Mouse (Mus musculus) heart, embryonic 10.5 days (tissue): ENCODE measurements around the gene Dpep1. TPM values are rescaled to one million over a fixed set of nuclear protein-coding genes. Genes with fewer than 3 reads are reported as not detected.
"Not testable (repeated sequence)": the region's sequence is repeated elsewhere in the genome, so short reads cannot be mapped to it uniquely, and the experiment has no call there.

Experiments used
- DNase-seq: peaks from one replicate; pipeline ENCODE4 v3.0.0-alpha.2; 2017; ENCODE audit warnings: low spot score
- H3K27ac ChIP-seq: fragments of 300-500 bp; sonication (generic); 2 replicates; pipeline ENCODE4 v1.5.1; 2016; ENCODE audit warnings: mild to moderate bottlenecking
- H3K27me3 ChIP-seq: fragments of 300-500 bp; sonication (generic); 2 replicates; pipeline ENCODE4 v1.6.1; 2016; ENCODE audit warnings: mild to moderate bottlenecking; ENCODE audit not compliant: poor library complexity, insufficient read depth, severe bottlenecking
- H3K36me3 ChIP-seq: fragments of 300-500 bp; sonication (generic); 2 replicates; pipeline ENCODE4 v1.6.1; 2016; ENCODE audit warnings: mild to moderate bottlenecking, moderate library complexity
- H3K4me1 ChIP-seq: fragments of 300-500 bp; sonication (generic); 2 replicates; pipeline ENCODE4 v1.6.1; 2016; ENCODE audit warnings: mild to moderate bottlenecking
- H3K4me3 ChIP-seq: fragments of 300-500 bp; sonication (generic); 2 replicates; pipeline ENCODE4 v1.5.1; 2016; ENCODE audit warnings: mild to moderate bottlenecking, moderate library complexity
- H3K9me3 ChIP-seq: fragments of 300-500 bp; sonication (generic); 2 replicates; pipeline ENCODE4 v1.6.1; 2016; ENCODE audit warnings: mild to moderate bottlenecking, moderate library complexity
- WGBS: fragments of 180-500 bp; shearing (Covaris S2); methylation state at CpG from one replicate; pipeline ENCODE4 v1.1.7; 2016; 5-methylcytosine and 5-hydroxymethylcytosine counted together
- polyA plus RNA-seq: library from polyadenylated mRNA; unstranded; fragments of >200 nt; fragmentation: Nextera tagmentation; extraction: Ambion mirVana; gene quantifications from 2 replicates; pipeline ENCODE4 v1.2.1, GENCODE M21; 2016

Gene Dpep1
- polyA plus RNA-seq, 1 experiment from 2014 or later, result 5.2 TPM

- Histone ChIP-seq H3K9me3 (no peaks in the 10 kb centered on the region), H3K36me3 (no peaks in the 10 kb centered on the region), H3K4me3 (no peak overlapping the region), H3K27ac (no peak overlapping the region), H3K4me1 (peaks cover 40% of the 10 kb centered on the region), H3K27me3 (peaks cover 11% of the 10 kb centered on the region)
- 83% methylated on average over 2 of the region's 2 CpGs for WGBS
- no peak for DNase-seq
Measured at GRCm38 (mm10) chr8:123188006-123188405, 2.0 kb downstream of the Dpep1 start.

GRCm38 (mm10) chr8:123188841-123189240 is 2.8 kb downstream of the Dpep1 start:
- H3K36me3 ChIP-seq, result no peaks in the 10 kb centered on the region
- H3K4me3 ChIP-seq, result no peak overlapping the region
- peaks cover 43% of the 10 kb centered on the region for H3K4me1 ChIP-seq
- no peak overlapping the region for H3K27ac ChIP-seq
- peaks cover 7% of the 10 kb centered on the region for H3K27me3 ChIP-seq
- H3K9me3 ChIP-seq, result no peaks in the 10 kb centered on the region
- DNase-seq, result no peak
- WGBS, result 81% methylated on average over 7 of the region's 7 CpGs

- peak; percentile 91 for DNase-seq
- H3K27ac ChIP-seq, result no peak overlapping the region; the same call in 1 of the 2 replicates
- peaks cover 36% of the 10 kb centered on the region for H3K4me1 ChIP-seq
- no peaks in the 10 kb centered on the region for H3K36me3 ChIP-seq
- peaks cover 10% of the 10 kb centered on the region for H3K27me3 ChIP-seq
- no peaks in the 10 kb centered on the region for H3K9me3 ChIP-seq
- 2% methylated on average over 9 of the region's 9 CpGs for WGBS
- peak overlapping the region; percentile 3; the same call in 1 of the 2 replicates for H3K4me3 ChIP-seq
Measured at GRCm38 (mm10) chr8:123190678-123191077, 4.6 kb downstream of the Dpep1 start.

- Histone ChIP-seq H3K36me3 (no peaks in the 10 kb centered on the region), H3K9me3 (no peaks in the 10 kb centered on the region), H3K27ac (no peak overlapping the region), H3K4me1 (peaks cover 23% of the 10 kb centered on the region), H3K4me3 (no peak overlapping the region), H3K27me3 (peaks cover 10% of the 10 kb centered on the region)
- no peak for DNase-seq
- WGBS, result 54% methylated on average over 8 of the region's 8 CpGs
Measured at GRCm38 (mm10) chr8:123191908-123192307, 5.9 kb downstream of the Dpep1 start.

GRCm38 (mm10) chr8:123193771-123194170 is 7.7 kb downstream of the Dpep1 start:
- WGBS, result 88% methylated on average over 9 of the region's 9 CpGs

GRCm38 (mm10) chr8:123197016-123197415 is 11.0 kb downstream of the Dpep1 start:
- not testable (repeated sequence) for H3K36me3 ChIP-seq, H3K9me3 ChIP-seq, H3K4me3 ChIP-seq, DNase-seq, H3K4me1 ChIP-seq, H3K27ac ChIP-seq
- 63% methylated on average over 5 of the region's 5 CpGs for WGBS
- H3K27me3 ChIP-seq, result peaks cover 14% of the 10 kb centered on the region; the same call in 1 of the 2 replicates

More at GRCm38 (mm10) chr8:123193771-123194170, 7.7 kb downstream of the Dpep1 start:
- Histone ChIP-seq H3K36me3 (no peaks in the 10 kb centered on the region), H3K9me3 (no peaks in the 10 kb centered on the region), H3K27me3 (peaks cover 4% of the 10 kb centered on the region; the same call in 1 of the 2 replicates), H3K27ac (no peak overlapping the region; the same call in 1 of the 2 replicates), H3K4me1 (peaks cover 12% of the 10 kb centered on the region; the same call in 1 of the 2 replicates), H3K4me3 (no peak overlapping the region)
- DNase-seq, result no peak

GRCm38 (mm10) chr8:123199864-123200263 is 13.8 kb downstream of the Dpep1 start:
- H3K27me3 ChIP-seq, result 0 out of 2 replicates have a peak, but pooled peaks cover 11% of the 10 kb centered on the region
- peaks cover 5% of the 10 kb centered on the region; the same call in 1 of the 2 replicates for H3K36me3 ChIP-seq
- no peaks in the 10 kb centered on the region for H3K9me3 ChIP-seq
- WGBS, result 57% methylated on average over 14 of the region's 14 CpGs
- no peak for DNase-seq
- no peaks in the 10 kb centered on the region for H3K4me1 ChIP-seq
- H3K27ac ChIP-seq, result no peak overlapping the region
- H3K4me3 ChIP-seq, result no peak overlapping the region

GRCm38 (mm10) chr8:123202288-123202687 is 16.2 kb downstream of the Dpep1 start:
- no peak overlapping the region for H3K27ac ChIP-seq
- no peak overlapping the region for H3K4me3 ChIP-seq
- WGBS, result 32% methylated on average over 5 of the region's 5 CpGs
- no peaks in the 10 kb centered on the region for H3K9me3 ChIP-seq
- H3K4me1 ChIP-seq, result no peaks in the 10 kb centered on the region
- DNase-seq, result peak; percentile 75
- 0 out of 2 replicates have a peak, but pooled peaks cover 11% of the 10 kb centered on the region for H3K27me3 ChIP-seq
- peaks cover 26% of the 10 kb centered on the region for H3K36me3 ChIP-seq

GRCm38 (mm10) chr8:123203571-123203970 is 17.5 kb downstream of the Dpep1 start:
- no peak overlapping the region for H3K4me3 ChIP-seq
- H3K36me3 ChIP-seq, result peaks cover 39% of the 10 kb centered on the region
- H3K27ac ChIP-seq, result no peak overlapping the region
- no peaks in the 10 kb centered on the region for H3K4me1 ChIP-seq
- WGBS, result 81% methylated on average over 3 of the region's 3 CpGs
- H3K9me3 ChIP-seq, result no peaks in the 10 kb centered on the region
- DNase-seq, result no peak
- H3K27me3 ChIP-seq, result 0 out of 2 replicates have a peak, but pooled peaks cover 11% of the 10 kb centered on the region

GRCm38 (mm10) chr8:123211876-123212275 is 25.8 kb downstream of the Dpep1 start:
- no peaks in the 10 kb centered on the region for H3K9me3 ChIP-seq
- H3K27ac ChIP-seq, result peak overlapping the region; percentile 92
- no peak for DNase-seq
- H3K36me3 ChIP-seq, result peaks cover 33% of the 10 kb centered on the region
- H3K4me1 ChIP-seq, result peaks cover 38% of the 10 kb centered on the region
- WGBS, result 48% methylated on average over 10 of the region's 10 CpGs
- H3K27me3 ChIP-seq, result peaks cover 5% of the 10 kb centered on the region; the same call in 1 of the 2 replicates
- H3K4me3 ChIP-seq, result peak overlapping the region; percentile 95

GRCm38 (mm10) chr8:123212321-123213117 is 26.5 kb downstream of the Dpep1 start, which contains the start of the genes Chmp1a and Spata33:
Gene Chmp1a (minus strand): TSS chr8:123212763.
Gene Spata33 (plus strand): TSS chr8:123212832.
- Histone ChIP-seq H3K27me3 (peaks cover 5% of the 10 kb centered on the region; the same call in 1 of the 2 replicates), H3K4me1 (peaks cover 38% of the 10 kb centered on the region), H3K4me3 (peak within 1 kb of the TSS; percentile 95), H3K36me3 (peaks cover 27% of the 10 kb centered on the region), H3K9me3 (no peaks in the 10 kb centered on the region), H3K27ac (peak within 1 kb of the TSS; percentile 92)
- WGBS, result 1% methylated on average over 75 of the region's 76 CpGs
- DNase-seq, result peak; percentile 98

GRCm38 (mm10) chr8:123213118-123213772 is 27.2 kb downstream of the Dpep1 start:
- peak overlapping the region; percentile 95 for H3K4me3 ChIP-seq
- peak overlapping the region; percentile 92 for H3K27ac ChIP-seq
- peaks cover 5% of the 10 kb centered on the region; the same call in 1 of the 2 replicates for H3K27me3 ChIP-seq
- H3K36me3 ChIP-seq, result peaks cover 20% of the 10 kb centered on the region
- 16% methylated on average over 22 of the region's 22 CpGs for WGBS
- H3K4me1 ChIP-seq, result peaks cover 38% of the 10 kb centered on the region
- no peak for DNase-seq
- no peaks in the 10 kb centered on the region for H3K9me3 ChIP-seq

GRCm38 (mm10) chr8:123215430-123215829 is 29.4 kb downstream of the Dpep1 start:
- Histone ChIP-seq H3K36me3 (no peaks in the 10 kb centered on the region), H3K27ac (no peak overlapping the region), H3K4me3 (no peak overlapping the region), H3K9me3 (no peaks in the 10 kb centered on the region), H3K4me1 (peaks cover 38% of the 10 kb centered on the region), H3K27me3 (peaks cover 5% of the 10 kb centered on the region; the same call in 1 of the 2 replicates)
- DNase-seq, result no peak
- WGBS, result 38% methylated on average over 3 of the region's 3 CpGs
